Mouse (Mus musculus) liver, adult 2 months (tissue): ENCODE measurements at regions not wholly inside any gene's neighbourhood (a gene's known extent, or its start where the extent isn't known, plus 50 kb on each side); places are given as distances from the start of the nearest gene placed in this dataset.

Experiments used
- DNase-seq: peaks from one replicate; pipeline ENCODE4 v3.0.0-alpha.2; 2011; ENCODE audit warnings: low read depth, low spot score; ENCODE audit errors: extremely low read depth
- H3K27ac ChIP-seq: fragments of 200-500 bp; replicated peaks from 2 replicates; pipeline ENCODE4 v1.5.1; 2012; ENCODE audit warnings: low read depth, mild to moderate bottlenecking, control low read depth, inconsistent platforms, low read length; ENCODE audit not compliant: insufficient read depth
- H3K27me3 ChIP-seq: fragments of 200-500 bp; 2 replicates; pipeline ENCODE4 v1.6.1; 2012; ENCODE audit warnings: mild to moderate bottlenecking, moderate library complexity, low read length, inconsistent platforms; ENCODE audit not compliant: control insufficient read depth, insufficient read depth
- H3K36me3 ChIP-seq: fragments of 200-500 bp; 2 replicates; pipeline ENCODE4 v1.6.1; 2012; ENCODE audit warnings: low read length, inconsistent platforms; ENCODE audit not compliant: control insufficient read depth, insufficient read depth
- H3K4me1 ChIP-seq: fragments of 200-500 bp; 2 replicates; pipeline ENCODE4 v1.6.1; 2011; ENCODE audit warnings: low read length; ENCODE audit not compliant: control insufficient read depth, insufficient read depth
- H3K4me3 ChIP-seq: fragments of 200-500 bp; 2 replicates; pipeline ENCODE4 v1.5.1; 2011; ENCODE audit warnings: low read depth, mild to moderate bottlenecking, control low read depth, low read length, moderate library complexity; ENCODE audit not compliant: insufficient read depth
- H3K79me2 ChIP-seq: fragments of 200-500 bp; 2 replicates; pipeline ENCODE4 v1.6.1; 2012; ENCODE audit warnings: inconsistent platforms, mild to moderate bottlenecking, low read length, moderate library complexity; ENCODE audit not compliant: control insufficient read depth, insufficient read depth
- H3K9ac ChIP-seq: fragments of 200-500 bp; 2 replicates; pipeline ENCODE4 v1.6.1; 2012; ENCODE audit warnings: low read depth, mild to moderate bottlenecking, control low read depth, inconsistent platforms, low read length
- CTCF ChIP-seq: fragments of 200-500 bp; IDR thresholded peaks from 2 replicates; pipeline ENCODE4 v1.5.1; 2011; ENCODE audit warnings: low read depth, low read length, control low read depth
- POLR2A ChIP-seq: fragments of 200-500 bp; IDR thresholded peaks from 2 replicates; pipeline ENCODE4 v1.6.1; 2011; ENCODE audit warnings: low read length, control low read depth; ENCODE audit not compliant: insufficient read depth; ENCODE audit errors: extremely low read depth
- WGBS: fragments of 180-500 bp; shearing (Covaris S2); methylation state at CpG from one replicate; pipeline ENCODE4 v1.1.7; 2018; 5-methylcytosine and 5-hydroxymethylcytosine counted together

GRCm38 (mm10) chr13:69426117-69426516, 107.4 kb upstream of the Nsun2 start:
- DNase-seq, result peak; percentile 6
- Histone ChIP-seq H3K4me1 (no peaks in the 10 kb centered on the region), H3K27me3 (no peaks in the 10 kb centered on the region), H3K4me3 (no peak overlapping the region), H3K9ac (no peak overlapping the region), H3K27ac (no peak overlapping the region), H3K79me2 (no peaks in the 10 kb centered on the region), H3K36me3 (no peaks in the 10 kb centered on the region)
- 57% methylated on average over 6 of the region's 6 CpGs for WGBS
- no peak for TF ChIP-seq CTCF
- no peak for TF ChIP-seq POLR2A

GRCm38 (mm10) chr13:69429596-69429995, 104.0 kb upstream of the Nsun2 start:
- no peak for TF ChIP-seq POLR2A
- TF ChIP-seq CTCF, result no peak
- no peak for DNase-seq
- Histone ChIP-seq H3K36me3 (no peaks in the 10 kb centered on the region), H3K27ac (no peak overlapping the region), H3K4me3 (no peak overlapping the region), H3K27me3 (no peaks in the 10 kb centered on the region), H3K4me1 (no peaks in the 10 kb centered on the region), H3K79me2 (no peaks in the 10 kb centered on the region), H3K9ac (no peak overlapping the region)
- WGBS, result 87% methylated on average over 5 of the region's 5 CpGs

- WGBS, result 78% methylated on average over 8 of the region's 8 CpGs
These were observed 99.9 kb upstream of the Nsun2 start for GRCm38 (mm10) chr13:69433461-69434323.

GRCm38 (mm10) chr13:69439486-69439885, 94.1 kb upstream of the Nsun2 start:
- H3K79me2 ChIP-seq, result no peaks in the 10 kb centered on the region
- H3K27ac ChIP-seq, result no peak overlapping the region
- H3K36me3 ChIP-seq, result no peaks in the 10 kb centered on the region
- 85% methylated on average over 9 of the region's 9 CpGs for WGBS
- H3K4me3 ChIP-seq, result no peak overlapping the region
- no peaks in the 10 kb centered on the region for H3K4me1 ChIP-seq
- DNase-seq, result no peak
- H3K27me3 ChIP-seq, result no peaks in the 10 kb centered on the region
- TF ChIP-seq CTCF (no peak), POLR2A (no peak)
- H3K9ac ChIP-seq, result no peak overlapping the region

More at GRCm38 (mm10) chr13:69433461-69434323, 99.9 kb upstream of the Nsun2 start:
- H3K27me3 ChIP-seq, result no peaks in the 10 kb centered on the region
- H3K79me2 ChIP-seq, result no peaks in the 10 kb centered on the region
- H3K27ac ChIP-seq, result peak overlapping the region; percentile 12
- no peak overlapping the region for H3K9ac ChIP-seq
- no peaks in the 10 kb centered on the region for H3K4me1 ChIP-seq
- H3K36me3 ChIP-seq, result no peaks in the 10 kb centered on the region
- peak; percentile 19 for DNase-seq
- TF ChIP-seq CTCF (no peak), POLR2A (no peak)
- H3K4me3 ChIP-seq, result no peak overlapping the region

GRCm38 (mm10) chr13:69441798-69442197, 91.7 kb upstream of the Nsun2 start:
- Histone ChIP-seq H3K27me3 (no peaks in the 10 kb centered on the region), H3K79me2 (no peaks in the 10 kb centered on the region), H3K4me3 (no peak overlapping the region), H3K36me3 (no peaks in the 10 kb centered on the region), H3K27ac (no peak overlapping the region), H3K4me1 (no peaks in the 10 kb centered on the region), H3K9ac (no peak overlapping the region)
- TF ChIP-seq POLR2A (no peak), CTCF (no peak)
- 68% methylated on average over 1 of the region's 1 CpGs for WGBS
- no peak for DNase-seq

GRCm38 (mm10) chr13:69445611-69446010, 87.9 kb upstream of the Nsun2 start:
- WGBS, result 89% methylated on average over 4 of the region's 4 CpGs

More at GRCm38 (mm10) chr13:69445611-69446010, 87.9 kb upstream of the Nsun2 start:
- Histone ChIP-seq H3K4me1 (no peaks in the 10 kb centered on the region), H3K79me2 (no peaks in the 10 kb centered on the region), H3K27me3 (no peaks in the 10 kb centered on the region), H3K4me3 (no peak overlapping the region), H3K9ac (no peak overlapping the region), H3K27ac (no peak overlapping the region), H3K36me3 (no peaks in the 10 kb centered on the region)
- TF ChIP-seq CTCF (no peak), POLR2A (no peak)
- no peak for DNase-seq
